Mouse (Mus musculus) left cerebral cortex, adult 9 months (tissue): ENCODE measurements at regions not wholly inside any gene's neighbourhood (a gene's known extent, or its start where the extent isn't known, plus 50 kb on each side); places are given as distances from the start of the nearest gene placed in this dataset.

ENCODE experiments used
- DNase-seq, 2 experiments: peaks; one replicate each; pipeline ENCODE4 v3.0.0; 2022; ENCODE audit warnings: low spot score in 2 of 2

DNA sequence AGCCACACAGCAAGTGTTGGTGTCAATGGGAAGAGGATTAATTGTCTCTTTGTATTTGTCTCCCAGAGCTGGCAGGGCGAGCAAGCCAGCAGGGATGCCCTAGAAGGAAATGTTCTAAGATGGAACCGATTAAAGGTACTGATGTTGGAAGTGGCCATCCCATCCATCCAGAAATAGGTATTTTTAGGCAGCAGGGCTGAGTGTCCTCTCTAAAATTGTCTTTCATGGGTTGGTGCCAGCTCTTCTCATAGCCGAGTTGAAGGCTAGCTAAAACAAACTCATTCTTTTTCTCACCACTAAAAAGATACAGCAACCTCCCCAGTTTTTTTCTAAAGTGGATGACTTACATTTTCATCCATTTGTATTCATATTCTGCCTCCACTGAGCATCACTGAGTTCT is 120.2 kb upstream of the Xylt1 start:
- peak in 1 of 2 experiments; percentile 34 for DNase-seq

- DNase-seq, result no peak
Observed at GRCm38 (mm10) chr7:117263126-117263525, 117.7 kb upstream of the Xylt1 start.

GRCm38 (mm10) chr7:117264341-117264740 is 116.4 kb upstream of the Xylt1 start:
- no peak for DNase-seq

DNA sequence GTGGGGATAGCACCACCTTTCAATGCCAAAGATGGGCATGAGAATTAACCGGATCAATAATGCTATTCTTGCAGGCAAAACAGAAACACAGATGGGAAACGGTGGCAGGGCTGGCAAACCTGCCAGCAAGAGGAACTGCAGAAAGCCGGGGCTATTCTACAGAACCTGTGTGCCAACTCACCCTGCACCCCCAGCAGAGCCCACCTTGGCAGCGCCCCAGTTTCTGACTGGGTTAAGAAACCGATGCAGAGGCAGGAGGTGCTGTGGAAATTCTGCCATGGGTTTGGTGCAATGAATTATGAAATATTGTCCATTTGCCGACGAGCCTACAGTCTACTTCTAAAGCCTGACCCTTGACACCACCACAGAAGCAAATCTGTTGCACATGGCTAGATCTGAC is 112.7 kb upstream of the Xylt1 start:
- no peak for DNase-seq

DNA sequence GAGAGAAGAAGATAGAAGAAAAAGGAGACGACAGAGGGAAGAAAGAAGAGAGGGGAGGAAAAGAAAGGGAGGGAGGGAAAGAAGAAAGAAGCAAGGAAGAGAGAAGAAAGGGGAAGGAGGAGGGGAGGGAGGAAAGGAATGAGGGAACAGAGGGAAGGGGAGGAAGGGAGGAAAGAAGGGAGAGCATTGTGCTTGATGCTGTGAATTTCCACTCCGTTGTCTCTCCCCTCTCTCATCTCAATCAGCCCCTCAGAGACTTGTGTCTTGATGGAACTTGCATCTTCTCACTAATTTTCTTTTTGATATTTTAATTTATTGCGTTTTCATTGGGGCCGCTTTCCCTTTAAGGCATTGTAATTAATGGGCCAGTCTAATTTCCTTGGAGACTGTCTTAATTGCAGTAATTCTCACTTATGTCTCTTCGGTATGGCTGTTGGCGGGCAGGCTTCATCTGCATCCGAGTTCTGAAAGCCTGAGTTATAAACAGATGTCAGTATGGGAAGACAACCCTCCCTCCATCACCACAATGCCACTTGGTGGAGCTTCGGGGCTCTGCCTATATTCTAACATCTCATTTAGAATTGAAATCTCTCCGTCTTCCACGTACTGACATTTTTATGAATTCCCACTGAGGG is 111.4 kb upstream of the Xylt1 start:
- DNase-seq, result no peak

DNA sequence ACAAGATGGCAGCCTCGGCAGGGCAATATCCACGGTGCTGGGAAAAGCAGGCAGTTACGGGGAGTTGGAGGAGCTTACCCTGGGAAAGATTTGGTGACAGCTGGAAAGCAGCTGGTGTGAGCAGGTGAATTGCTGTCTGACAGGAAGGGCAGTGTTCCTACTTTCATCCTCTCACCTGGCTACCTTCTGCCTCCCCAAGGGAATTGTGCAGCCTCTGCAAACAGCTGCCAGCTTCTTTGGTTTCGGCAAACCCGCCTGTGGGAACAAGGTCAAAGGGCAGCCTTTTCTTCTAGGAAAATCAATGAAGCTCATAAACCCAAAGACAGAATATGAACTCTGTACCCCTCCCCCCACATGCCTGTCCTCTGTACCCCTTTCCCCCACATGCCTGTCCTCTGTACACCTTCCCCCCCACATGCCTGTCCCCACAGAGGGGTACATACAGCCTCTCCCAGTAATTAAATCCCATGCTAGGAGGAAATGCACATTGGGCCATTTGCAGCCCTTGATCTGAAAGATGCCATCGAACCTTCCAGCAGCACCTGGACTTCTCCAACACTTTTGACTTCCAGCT is 102.3 kb upstream of the Xylt1 start:
- DNase-seq, result no peak

DNA sequence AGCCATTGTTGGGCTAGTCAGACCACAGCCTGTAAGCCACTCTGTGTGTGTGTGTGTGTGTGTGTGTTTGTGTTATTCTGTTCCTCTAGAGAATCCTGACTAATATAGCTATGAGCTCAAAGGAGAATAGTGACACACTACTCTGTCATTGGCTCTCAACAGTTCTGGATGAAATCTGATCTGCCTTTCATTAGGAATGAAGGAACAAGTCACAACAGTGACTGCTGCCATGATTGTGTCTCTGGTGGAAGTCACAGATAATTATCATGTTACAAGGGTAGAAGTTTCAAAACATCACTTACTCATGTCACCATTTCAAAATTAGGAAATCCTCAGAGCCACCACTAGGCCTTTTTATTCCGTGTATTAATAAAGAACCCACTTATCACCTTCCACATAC is 98.6 kb upstream of the Xylt1 start:
- no peak for DNase-seq

- no peak for DNase-seq
Observed at GRCm38 (mm10) chr7:117285206-117285605, 95.6 kb upstream of the Xylt1 start.

GRCm38 (mm10) chr7:117285985-117286384 is 94.8 kb upstream of the Xylt1 start:
- DNase-seq, result no peak

DNA sequence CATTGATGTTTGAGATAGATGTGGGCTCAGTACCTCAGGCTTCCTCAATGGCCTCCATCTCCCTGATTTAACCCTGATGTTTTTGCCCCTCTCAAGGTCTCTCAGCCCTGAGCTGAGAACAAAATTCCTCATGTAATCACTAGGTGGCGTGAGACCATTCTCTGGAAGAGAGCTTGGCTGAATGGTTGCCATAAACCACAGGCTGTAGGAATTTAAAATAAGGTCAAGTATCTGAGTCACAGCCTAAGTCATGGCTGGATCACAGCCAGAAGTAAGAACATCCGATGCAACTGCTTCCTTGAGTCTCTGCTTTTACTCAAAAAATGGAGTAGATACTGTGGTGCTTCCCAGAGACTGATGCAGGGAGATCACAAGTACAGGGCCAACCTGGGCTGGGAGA is 77.1 kb upstream of the Xylt1 start:
- DNase-seq, result peak in 1 of 2 experiments; percentile 29

GRCm38 (mm10) chr7:117310586-117311200 is 70.1 kb upstream of the Xylt1 start:
- no peak for DNase-seq

GRCm38 (mm10) chr7:117311316-117311715 is 69.5 kb upstream of the Xylt1 start:
- DNase-seq, result no peak

DNA sequence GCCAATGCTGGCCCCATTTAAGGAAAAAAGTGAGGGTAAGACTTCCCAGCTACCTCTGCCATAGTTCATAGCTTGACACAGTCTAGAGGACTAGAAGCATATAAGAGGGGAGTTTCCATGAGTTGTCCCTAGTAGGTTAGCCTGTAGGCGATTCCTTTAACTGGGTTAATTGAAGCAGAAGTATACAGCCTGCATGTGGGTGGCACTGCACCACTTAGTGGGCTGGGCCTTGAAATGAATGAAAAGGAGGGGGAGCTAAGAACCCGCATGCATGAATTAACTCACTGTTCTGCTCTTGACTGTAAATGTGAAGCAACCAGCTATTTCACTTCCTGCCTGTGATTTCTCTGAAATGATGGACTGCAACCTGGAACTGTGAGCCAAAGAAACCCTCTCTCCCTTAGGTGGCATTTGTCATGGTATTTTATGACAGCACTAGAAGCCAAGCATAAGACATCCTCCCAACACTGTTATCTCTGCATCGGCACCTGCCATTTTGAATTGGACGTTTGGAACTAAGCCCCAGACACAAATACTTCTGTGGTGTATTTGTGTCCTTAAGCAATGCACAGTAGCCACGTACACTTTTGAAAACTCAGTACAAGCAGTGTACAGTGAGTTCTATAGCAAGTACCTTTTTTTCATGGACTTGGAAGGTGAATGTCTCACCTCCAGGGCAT is 64.5 kb upstream of the Xylt1 start:
- no peak for DNase-seq

DNA sequence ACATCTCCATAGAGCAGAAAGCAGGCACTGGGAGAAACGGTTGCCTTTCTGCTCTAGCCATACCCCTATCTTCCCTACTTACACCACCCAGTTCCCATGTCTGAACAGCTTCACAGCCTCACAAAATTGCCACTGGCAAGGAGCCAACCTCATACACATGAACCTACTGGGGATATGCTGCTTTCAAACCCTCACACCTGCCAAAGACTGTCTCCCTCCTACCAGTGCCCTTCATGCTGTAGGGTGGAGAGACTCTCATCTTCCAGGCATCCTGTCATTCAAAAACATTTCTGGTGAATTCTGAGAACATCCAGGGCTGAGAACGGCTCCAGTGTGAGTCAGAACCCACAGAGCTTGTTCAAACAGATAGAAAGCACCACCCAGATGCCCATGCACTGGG is 63.4 kb upstream of the Xylt1 start:
- DNase-seq, result peak in 1 of 2 experiments; percentile 18

DNA sequence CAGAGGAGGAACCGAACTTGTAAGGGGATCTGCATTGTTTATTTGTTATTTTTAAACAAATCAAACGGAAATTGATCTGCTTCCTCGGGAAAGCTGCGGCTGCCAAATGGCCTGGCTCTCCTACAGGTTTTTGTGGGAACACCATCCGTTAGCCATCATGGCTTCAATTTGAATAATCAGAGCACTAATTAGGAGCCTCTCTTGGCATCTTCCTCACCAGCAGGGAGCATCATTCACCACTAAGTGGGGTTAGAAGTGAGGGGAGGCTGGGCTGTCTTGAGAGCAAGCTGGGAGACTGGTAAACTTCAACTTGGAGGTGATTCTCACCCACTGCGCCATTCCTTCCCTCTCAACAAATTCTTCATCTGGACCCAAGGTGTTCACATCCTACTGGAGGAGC is 60.2 kb upstream of the Xylt1 start:
- no peak for DNase-seq
